Mouse (Mus musculus): ENCODE measurements around the gene Hoxa2.

Hoxa2 gene

GRCm38 (mm10) chr6:52179690-52180089 is 15.1 kb upstream of the Hoxa2 start:
- no peak for DNase-seq (ENCODE audit: low spot score)

DNA sequence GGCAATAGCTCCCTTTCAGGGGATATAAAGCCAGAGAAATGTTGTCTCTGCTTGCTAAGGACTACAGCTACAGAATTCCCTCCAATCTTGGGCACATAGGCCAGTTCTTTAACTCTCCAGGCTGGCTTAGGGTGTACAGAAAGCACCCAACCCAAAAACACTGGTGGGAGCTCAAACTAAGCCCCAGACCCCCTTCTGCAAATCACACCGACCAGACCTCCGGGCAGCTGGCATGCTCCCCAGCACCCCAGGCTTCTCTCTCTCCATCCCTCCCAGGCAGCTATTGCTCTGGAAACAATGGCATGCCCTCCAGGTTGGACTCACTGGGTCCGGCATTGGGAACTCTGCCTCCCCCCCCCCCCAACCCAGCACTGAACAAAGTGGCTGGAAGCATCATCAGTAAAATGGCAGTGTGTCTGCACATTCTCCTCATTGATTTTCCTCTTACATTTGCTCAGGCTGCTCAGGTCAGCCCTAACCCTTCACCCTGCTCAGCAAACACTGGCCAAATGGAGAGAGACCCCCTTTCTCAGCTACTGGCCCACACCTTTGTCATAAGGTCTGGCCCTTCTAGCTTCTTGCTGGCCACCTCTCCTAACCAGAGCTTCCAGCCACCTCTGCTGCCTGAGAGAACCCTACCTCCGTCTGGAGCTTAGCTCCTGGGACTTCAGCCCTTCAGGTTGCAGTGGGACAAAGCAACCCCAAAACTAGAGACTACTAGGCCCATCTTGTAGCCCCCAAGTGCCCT is 14.5 kb upstream of the Hoxa2 start:
- no peak for DNase-seq (ENCODE audit: low spot score)

DNA sequence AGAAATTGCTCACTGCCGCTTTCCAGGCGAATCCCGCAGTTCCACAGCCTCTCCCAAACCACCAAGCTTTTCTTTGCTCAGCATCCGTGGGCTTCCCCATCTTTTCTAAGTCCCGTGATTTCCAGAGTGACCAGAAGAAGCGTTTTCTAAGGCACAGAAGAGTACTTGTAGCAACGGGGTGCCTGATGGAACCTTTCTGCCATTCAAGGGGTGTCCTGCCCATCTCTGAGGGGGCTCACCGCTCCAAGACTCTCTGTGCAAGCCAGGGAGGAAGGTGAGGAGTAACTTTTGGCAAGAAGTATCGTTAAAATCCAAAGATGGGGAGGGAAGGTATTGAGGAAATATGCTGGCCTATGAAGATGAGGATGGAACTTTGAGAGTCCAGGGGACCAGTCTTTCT is 13.2 kb upstream of the Hoxa2 start:
- no peak for DNase-seq (ENCODE audit: low spot score)

- DNase-seq (ENCODE audit: low spot score) = no peak
These were observed 12.6 kb upstream of the Hoxa2 start, which contains the start of gene 5730596B20Rik for GRCm38 (mm10) chr6:52177061-52177735. Gene 5730596B20Rik, plus strand, starts transcription at chr6:52177498.

DNA sequence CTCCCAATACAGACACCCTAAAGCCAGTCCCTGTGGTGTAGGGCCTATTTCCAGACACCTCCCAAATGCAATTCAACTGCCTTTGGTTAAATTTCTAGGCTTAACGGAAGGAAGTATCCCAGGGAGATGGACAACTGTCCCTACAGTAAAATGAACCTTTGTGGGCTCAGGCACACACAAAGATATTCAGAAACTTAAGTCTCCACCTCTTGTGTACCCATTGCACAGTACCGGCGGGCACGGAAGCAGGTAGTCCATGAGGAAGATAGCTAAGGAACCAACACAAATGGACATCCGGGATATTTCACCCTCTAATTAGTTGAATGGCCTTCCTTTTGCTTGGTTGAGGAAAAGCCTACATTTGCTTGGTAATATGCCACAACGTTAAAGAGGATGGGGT is 11.8 kb upstream of the Hoxa2 start:
- no peak for DNase-seq (ENCODE audit: low spot score)

GRCm38 (mm10) chr6:52175864-52176263 is 11.2 kb upstream of the Hoxa2 start:
- no peak for DNase-seq (ENCODE audit: low spot score)

GRCm38 (mm10) chr6:52174968-52175751 is 10.5 kb upstream of the Hoxa2 start:
- DNase-seq (ENCODE audit: low spot score) = no peak

GRCm38 (mm10) chr6:52173648-52174047 is 9.0 kb upstream of the Hoxa2 start:
- DNase-seq (ENCODE audit: low spot score) = no peak

DNA sequence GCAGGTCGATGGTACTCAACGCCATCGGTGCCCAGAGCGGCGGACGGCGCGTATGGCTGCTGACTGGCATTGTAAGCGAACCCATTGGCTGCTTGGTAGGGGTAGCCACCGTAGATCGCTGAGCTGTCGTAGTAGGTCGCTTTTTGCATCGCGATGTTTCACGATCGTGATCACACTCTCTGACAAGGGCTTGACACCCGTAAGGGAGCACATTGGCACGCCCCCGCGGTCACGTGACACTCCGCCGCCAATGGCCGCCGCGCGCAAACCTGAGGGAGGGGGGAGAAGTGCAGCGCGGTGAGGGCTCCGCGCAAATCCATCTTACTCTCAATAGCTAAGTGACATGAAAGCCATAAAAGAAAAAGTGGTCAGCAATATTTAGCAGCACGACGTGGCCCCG is 7.9 kb upstream of the Hoxa2 start:
- DNase-seq (ENCODE audit: low spot score) = no peak

GRCm38 (mm10) chr6:52171938-52172337 is 7.3 kb upstream of the Hoxa2 start:
- no peak for DNase-seq (ENCODE audit: low spot score)

- no peak for DNase-seq (ENCODE audit: low spot score)
These were observed 6.7 kb upstream of the Hoxa2 start for GRCm38 (mm10) chr6:52171331-52171730.

GRCm38 (mm10) chr6:52170898-52171223 is 6.2 kb upstream of the Hoxa2 start:
- no peak for DNase-seq (ENCODE audit: low spot score)

GRCm38 (mm10) chr6:52170166-52170897 is 5.7 kb upstream of the Hoxa2 start:
- DNase-seq (ENCODE audit: low spot score) = no peak

DNA sequence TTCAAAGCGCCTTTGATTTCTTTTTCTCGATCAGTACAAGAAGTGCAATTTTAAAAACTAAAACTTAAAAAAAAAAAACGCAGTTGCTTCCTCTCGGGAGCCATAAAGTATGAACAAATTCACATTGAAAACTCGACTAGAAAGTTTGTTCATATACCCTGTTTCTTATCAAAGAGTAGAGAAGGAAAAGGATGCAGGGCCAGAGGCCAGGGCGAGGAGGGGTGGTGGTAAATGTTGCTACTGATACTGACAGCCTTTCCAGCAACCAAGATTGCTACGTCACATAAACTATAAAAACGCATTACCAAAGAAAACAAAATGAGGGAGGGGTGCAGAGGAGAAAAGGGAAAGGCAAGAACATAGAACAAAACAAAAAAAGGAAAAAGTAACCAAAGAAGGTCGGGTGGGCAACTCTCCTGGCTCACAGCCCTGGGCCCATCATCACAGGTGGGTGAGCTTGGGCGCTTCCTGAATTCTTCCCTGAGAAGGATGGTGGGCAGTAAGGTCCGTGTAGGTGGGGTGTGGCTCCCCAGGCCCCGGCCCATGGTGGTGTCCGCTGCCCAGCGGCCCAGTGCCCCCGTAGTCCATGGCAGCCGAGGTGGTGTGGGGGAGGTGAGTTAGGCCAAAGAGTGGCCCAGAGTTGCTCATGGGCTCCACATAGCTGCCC is 5.0 kb upstream of the Hoxa2 start:
- no peak for DNase-seq (ENCODE audit: low spot score)

DNA sequence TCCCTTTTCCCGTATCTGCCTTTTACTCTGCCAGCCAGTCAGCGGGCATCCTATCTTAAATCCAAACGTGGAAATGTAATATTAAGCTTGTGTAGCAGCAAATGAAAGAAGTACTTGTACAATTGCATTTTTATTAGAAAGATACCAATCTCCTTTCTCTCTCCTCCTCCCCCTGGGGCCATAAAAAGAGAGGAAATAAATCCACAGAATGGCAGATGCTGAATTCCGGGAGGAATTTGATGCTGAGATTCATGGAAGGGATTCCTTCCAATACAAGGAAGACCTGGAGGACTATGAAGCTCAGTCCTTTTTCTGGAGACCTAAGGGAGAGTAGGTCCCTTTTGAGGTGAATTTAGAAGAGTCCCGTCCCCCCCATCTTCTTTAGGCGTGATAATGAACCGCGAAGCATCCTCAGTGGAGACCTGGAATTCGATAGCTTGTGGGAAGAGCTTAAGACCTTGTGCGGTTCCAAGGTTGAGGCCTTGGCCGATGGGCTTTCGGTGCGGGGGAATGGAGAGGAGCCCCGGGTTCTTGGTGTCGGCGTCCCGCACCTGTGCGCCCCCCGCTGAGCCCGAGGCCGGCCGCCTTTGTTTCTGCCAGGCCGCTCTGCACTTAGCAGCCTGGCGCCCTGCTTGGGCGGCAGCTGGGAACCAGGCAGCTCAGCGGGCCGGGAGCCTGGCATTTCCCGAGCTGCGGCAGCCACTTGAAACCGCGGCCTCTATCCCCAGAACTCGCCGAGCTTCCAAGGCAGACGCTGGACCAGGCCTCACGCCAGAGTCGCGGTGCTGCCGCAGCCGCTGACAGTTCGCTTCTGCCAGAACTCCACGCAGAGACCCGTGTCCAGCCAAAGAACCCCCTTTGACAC is 3.8 kb upstream of the Hoxa2 start:
- DNase-seq (ENCODE audit: low spot score) = no peak

DNA sequence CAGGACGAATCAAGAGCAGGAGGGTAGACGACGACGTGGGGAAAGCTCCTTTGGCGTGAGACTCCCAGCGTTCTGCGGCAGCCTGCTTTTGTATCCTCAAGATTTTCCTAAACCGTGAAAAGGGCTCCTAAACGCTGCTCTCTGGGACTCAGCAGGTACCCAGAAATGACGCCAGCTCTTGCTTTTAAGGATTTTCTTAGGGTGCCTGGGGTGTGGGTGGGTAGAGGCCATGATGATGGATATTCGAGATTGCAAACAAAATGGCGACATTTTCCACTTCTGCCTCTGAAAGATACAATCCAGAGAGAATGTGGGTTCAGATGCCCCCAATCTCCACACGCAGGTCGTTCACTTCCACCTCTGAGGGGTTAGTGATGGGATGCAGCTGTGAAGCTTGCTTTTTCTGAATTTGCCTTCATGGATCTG is 3.1 kb upstream of the Hoxa2 start:
- DNase-seq (ENCODE audit: low spot score) = no peak

DNA sequence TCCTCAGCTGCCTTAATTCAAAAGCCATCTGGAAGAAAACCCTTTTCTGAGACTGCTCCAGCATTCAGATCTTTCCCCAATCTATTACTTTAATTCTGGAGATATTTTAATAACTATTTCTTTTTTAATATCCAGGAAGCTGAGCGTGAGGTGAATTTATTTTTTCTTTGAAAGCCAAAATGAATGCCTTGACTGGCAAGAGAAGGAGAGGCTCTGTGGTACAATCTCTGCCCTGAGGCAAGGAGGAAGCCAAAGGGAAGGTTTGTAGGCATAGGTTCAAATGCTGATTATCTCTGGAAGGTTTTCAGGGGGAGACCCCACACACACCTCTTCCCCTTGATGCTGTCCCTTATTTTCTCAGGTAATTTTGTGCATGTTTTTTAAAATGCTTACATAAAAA is 2.5 kb upstream of the Hoxa2 start:
- DNase-seq (ENCODE audit: low spot score) = no peak

GRCm38 (mm10) chr6:52166431-52167077 is 1.9 kb upstream of the Hoxa2 start:
- DNase-seq (ENCODE audit: low spot score) = no peak

GRCm38 (mm10) chr6:52165441-52166370 is 1.1 kb upstream of the Hoxa2 start:
- no peak for DNase-seq (ENCODE audit: low spot score)
